Mouse (Mus musculus) forebrain, embryonic 12.5 days (tissue): ENCODE results near the gene Adam12. TPM values are rescaled to one million over a fixed set of nuclear protein-coding genes. Genes with fewer than 3 reads are reported as not detected.

Source experiments
- ATAC-seq: fragments of 200-750 bp; cut with Nextera tagmentation; 2 replicates; pipeline ENCODE4 v1.8.0; 2017; ENCODE audit warnings: moderate TSS enrichment; ENCODE audit not compliant: low FRiP score
- H3K27ac ChIP-seq: fragments of 300-500 bp; sonication (generic); 2 replicates; pipeline ENCODE4 v1.5.1; 2016; ENCODE audit warnings: mild to moderate bottlenecking
- H3K27me3 ChIP-seq: fragments of 300-500 bp; sonication (generic); 2 replicates; pipeline ENCODE4 v1.6.1; 2016; ENCODE audit warnings: mild to moderate bottlenecking
- H3K36me3 ChIP-seq: fragments of 300-500 bp; sonication (generic); replicated peaks from 2 replicates; pipeline ENCODE4 v1.6.1; 2016; ENCODE audit warnings: mild to moderate bottlenecking
- H3K4me1 ChIP-seq: fragments of 300-500 bp; sonication (generic); 2 replicates; pipeline ENCODE4 v1.6.1; 2016
- H3K4me2 ChIP-seq: fragments of 300-500 bp; sonication (generic); 2 replicates; pipeline ENCODE4 v1.6.1; 2016; ENCODE audit warnings: mild to moderate bottlenecking, moderate library complexity
- H3K4me3 ChIP-seq: fragments of 300-500 bp; sonication (generic); replicated peaks from 2 replicates; pipeline ENCODE4 v1.5.1; 2016; ENCODE audit warnings: mild to moderate bottlenecking
- H3K9ac ChIP-seq: fragments of 300-500 bp; sonication (generic); 2 replicates; pipeline ENCODE4 v1.6.1; 2016; ENCODE audit warnings: mild to moderate bottlenecking
- H3K9me3 ChIP-seq: fragments of 300-500 bp; sonication (generic); 2 replicates; pipeline ENCODE4 v1.6.1; 2016
- WGBS: fragments of 180-500 bp; shearing (Covaris S2); methylation state at CpG from one replicate; pipeline ENCODE4 v1.1.7; 2016; 5-methylcytosine and 5-hydroxymethylcytosine counted together
- polyA plus RNA-seq: library from polyadenylated mRNA; unstranded; fragments of >200 nt; fragmentation: Nextera tagmentation; extraction: Ambion mirVana; gene quantifications from 2 replicates; pipeline ENCODE4 v1.2.1, GENCODE M21; 2016

Adam12 gene
- polyA plus RNA-seq, 1 experiment from 2014 or later: 2.1 TPM

GRCm38 (mm10) chr7:134132323-134132722 is 99.6 kb downstream of the Adam12 start:
- Histone ChIP-seq H3K4me1 (peaks cover 13% of the 10 kb centered on the region; the same call in 1 of the 2 replicates), H3K9me3 (no peaks in the 10 kb centered on the region), H3K9ac (no peak overlapping the region), H3K4me2 (no peak overlapping the region), H3K36me3 (no peaks in the 10 kb centered on the region), H3K27me3 (no peaks in the 10 kb centered on the region), H3K27ac (peak overlapping the region; percentile 33), H3K4me3 (no peak overlapping the region)
- peak; percentile 60 for ATAC-seq
- WGBS: 29% methylated on average over 2 of the region's 2 CpGs

GRCm38 (mm10) chr7:134128087-134128522 is 103.8 kb downstream of the Adam12 start:
- H3K4me2 ChIP-seq: no peak overlapping the region
- no peak overlapping the region for H3K9ac ChIP-seq
- no peaks in the 10 kb centered on the region for H3K36me3 ChIP-seq
- 0 out of 2 replicates have a peak, but pooled peaks cover 3% of the 10 kb centered on the region for H3K27me3 ChIP-seq
- no peaks in the 10 kb centered on the region for H3K9me3 ChIP-seq
- 73% methylated on average over 5 of the region's 5 CpGs for WGBS
- peaks cover 13% of the 10 kb centered on the region; the same call in 1 of the 2 replicates for H3K4me1 ChIP-seq
- no peak for ATAC-seq
- no peak overlapping the region for H3K4me3 ChIP-seq
- no peak overlapping the region for H3K27ac ChIP-seq

GRCm38 (mm10) chr7:134121397-134121796 is 110.5 kb downstream of the Adam12 start:
- H3K4me3 ChIP-seq: no peak overlapping the region
- H3K4me2 ChIP-seq: no peak overlapping the region
- H3K27ac ChIP-seq: no peak overlapping the region
- 16% methylated on average over 2 of the region's 2 CpGs for WGBS
- peaks cover 8% of the 10 kb centered on the region; the same call in 1 of the 2 replicates for H3K4me1 ChIP-seq
- no peak; the same call in 1 of the 2 replicates for ATAC-seq
- H3K27me3 ChIP-seq: 0 out of 2 replicates have a peak, but pooled peaks cover 3% of the 10 kb centered on the region
- no peak overlapping the region for H3K9ac ChIP-seq
- no peaks in the 10 kb centered on the region for H3K36me3 ChIP-seq
- H3K9me3 ChIP-seq: no peaks in the 10 kb centered on the region

- H3K9ac ChIP-seq: no peak overlapping the region
- H3K27ac ChIP-seq: no peak overlapping the region
- no peaks in the 10 kb centered on the region for H3K27me3 ChIP-seq
- no peaks in the 10 kb centered on the region for H3K36me3 ChIP-seq
- no peak overlapping the region for H3K4me3 ChIP-seq
- no peaks in the 10 kb centered on the region for H3K9me3 ChIP-seq
- no peak for ATAC-seq
- H3K4me2 ChIP-seq: no peak overlapping the region
- 88% methylated on average over 8 of the region's 8 CpGs for WGBS
- H3K4me1 ChIP-seq: no peaks in the 10 kb centered on the region
These were observed 116.5 kb downstream of the Adam12 start for GRCm38 (mm10) chr7:134115438-134115837.

GRCm38 (mm10) chr7:134114311-134115188 is 117.4 kb downstream of the Adam12 start:
- no peaks in the 10 kb centered on the region for H3K4me1 ChIP-seq
- H3K9ac ChIP-seq: no peak overlapping the region
- no peaks in the 10 kb centered on the region for H3K36me3 ChIP-seq
- no peak for ATAC-seq
- no peaks in the 10 kb centered on the region for H3K27me3 ChIP-seq
- no peak overlapping the region for H3K27ac ChIP-seq
- no peak overlapping the region for H3K4me3 ChIP-seq
- H3K4me2 ChIP-seq: no peak overlapping the region
- H3K9me3 ChIP-seq: no peaks in the 10 kb centered on the region
- 77% methylated on average over 9 of the region's 9 CpGs for WGBS

- Histone ChIP-seq H3K27ac (no peak overlapping the region), H3K36me3 (no peaks in the 10 kb centered on the region), H3K4me3 (no peak overlapping the region), H3K4me2 (no peak overlapping the region), H3K9ac (no peak overlapping the region), H3K9me3 (no peaks in the 10 kb centered on the region), H3K4me1 (no peaks in the 10 kb centered on the region), H3K27me3 (no peaks in the 10 kb centered on the region)
- ATAC-seq: no peak
- 90% methylated on average over 6 of the region's 6 CpGs for WGBS
These were observed 118.1 kb downstream of the Adam12 start for GRCm38 (mm10) chr7:134113829-134114228.

- ATAC-seq: no peak
- 91% methylated on average over 1 of the region's 1 CpGs for WGBS
- H3K36me3 ChIP-seq: no peaks in the 10 kb centered on the region
- no peak overlapping the region for H3K4me3 ChIP-seq
- no peaks in the 10 kb centered on the region for H3K9me3 ChIP-seq
- no peak overlapping the region for H3K27ac ChIP-seq
- no peak overlapping the region for H3K4me2 ChIP-seq
- H3K4me1 ChIP-seq: no peaks in the 10 kb centered on the region
- H3K27me3 ChIP-seq: no peaks in the 10 kb centered on the region
- H3K9ac ChIP-seq: no peak overlapping the region
These were observed 121.8 kb downstream of the Adam12 start for GRCm38 (mm10) chr7:134110116-134110515.

- H3K4me2 ChIP-seq: no peak overlapping the region
- H3K36me3 ChIP-seq: no peaks in the 10 kb centered on the region
- no peaks in the 10 kb centered on the region for H3K4me1 ChIP-seq
- no peak overlapping the region for H3K27ac ChIP-seq
- H3K9me3 ChIP-seq: no peaks in the 10 kb centered on the region
- WGBS: 93% methylated on average over 3 of the region's 3 CpGs
- H3K4me3 ChIP-seq: no peak overlapping the region
- H3K9ac ChIP-seq: no peak overlapping the region
- H3K27me3 ChIP-seq: no peaks in the 10 kb centered on the region
- ATAC-seq: no peak
These were observed 124.1 kb downstream of the Adam12 start for GRCm38 (mm10) chr7:134107849-134108248.

- Histone ChIP-seq H3K4me1 (no peaks in the 10 kb centered on the region), H3K36me3 (no peaks in the 10 kb centered on the region), H3K9me3 (no peaks in the 10 kb centered on the region), H3K4me2 (no peak overlapping the region), H3K9ac (no peak overlapping the region), H3K27me3 (no peaks in the 10 kb centered on the region), H3K27ac (no peak overlapping the region), H3K4me3 (no peak overlapping the region)
- no peak for ATAC-seq
- 64% methylated on average over 4 of the region's 4 CpGs for WGBS
These were observed 132.9 kb downstream of the Adam12 start for GRCm38 (mm10) chr7:134099010-134099409.

- Histone ChIP-seq H3K4me2 (no peak overlapping the region), H3K36me3 (no peaks in the 10 kb centered on the region), H3K4me3 (no peak overlapping the region), H3K4me1 (no peaks in the 10 kb centered on the region), H3K27ac (no peak overlapping the region), H3K9ac (no peak overlapping the region), H3K9me3 (no peaks in the 10 kb centered on the region), H3K27me3 (no peaks in the 10 kb centered on the region)
- 99% methylated on average over 2 of the region's 2 CpGs for WGBS
- ATAC-seq: no peak
These were observed 134.1 kb downstream of the Adam12 start for GRCm38 (mm10) chr7:134097861-134098260.

GRCm38 (mm10) chr7:134093871-134094270 is 138.1 kb downstream of the Adam12 start:
- H3K36me3 ChIP-seq: no peaks in the 10 kb centered on the region
- H3K4me2 ChIP-seq: no peak overlapping the region
- no peaks in the 10 kb centered on the region for H3K27me3 ChIP-seq
- H3K9ac ChIP-seq: no peak overlapping the region
- peaks cover 3% of the 10 kb centered on the region; the same call in 1 of the 2 replicates for H3K4me1 ChIP-seq
- no peak overlapping the region for H3K4me3 ChIP-seq
- no peak for ATAC-seq
- WGBS: 71% methylated on average over 2 of the region's 2 CpGs
- H3K27ac ChIP-seq: no peak overlapping the region
- no peaks in the 10 kb centered on the region for H3K9me3 ChIP-seq

GRCm38 (mm10) chr7:134090764-134091163 is 141.2 kb downstream of the Adam12 start:
- Histone ChIP-seq H3K4me1 (peaks cover 7% of the 10 kb centered on the region; the same call in 1 of the 2 replicates), H3K9ac (no peak overlapping the region), H3K27me3 (no peaks in the 10 kb centered on the region), H3K27ac (no peak overlapping the region), H3K4me3 (no peak overlapping the region), H3K9me3 (no peaks in the 10 kb centered on the region), H3K4me2 (no peak overlapping the region), H3K36me3 (no peaks in the 10 kb centered on the region)
- ATAC-seq: no peak
- WGBS: 77% methylated on average over 3 of the region's 3 CpGs

GRCm38 (mm10) chr7:134090256-134090655 is 141.7 kb downstream of the Adam12 start:
- H3K4me1 ChIP-seq: peaks cover 7% of the 10 kb centered on the region; the same call in 1 of the 2 replicates
- no peak overlapping the region for H3K27ac ChIP-seq
- H3K27me3 ChIP-seq: no peaks in the 10 kb centered on the region
- no peaks in the 10 kb centered on the region for H3K9me3 ChIP-seq
- H3K9ac ChIP-seq: no peak overlapping the region
- 93% methylated on average over 9 of the region's 9 CpGs for WGBS
- H3K4me2 ChIP-seq: no peak overlapping the region
- ATAC-seq: no peak
- H3K4me3 ChIP-seq: no peak overlapping the region
- H3K36me3 ChIP-seq: no peaks in the 10 kb centered on the region
